Mouse (Mus musculus) midbrain, embryonic 13.5 days (tissue): Measurements from ENCODE around the gene Naaladl2. TPM values are rescaled to one million over a fixed set of nuclear protein-coding genes. Genes with fewer than 3 reads are reported as not detected.
A peak's percentile ranks its signal among the peaks of the same experiment; 100 is the strongest.

Source experiments
- ATAC-seq: fragments of 200-750 bp; cut with Nextera tagmentation; 2 replicates; pipeline ENCODE4 v1.8.0; 2017; ENCODE audit warnings: mild to moderate bottlenecking, moderate TSS enrichment, moderate library complexity
- H3K27ac ChIP-seq: fragments of 300-500 bp; sonication (generic); 2 replicates; pipeline ENCODE4 v1.5.1; 2015; ENCODE audit warnings: inconsistent platforms, mild to moderate bottlenecking, moderate library complexity
- H3K27me3 ChIP-seq: fragments of 300-500 bp; sonication (generic); 2 replicates; pipeline ENCODE4 v1.6.1; 2015; ENCODE audit warnings: mild to moderate bottlenecking, inconsistent platforms
- H3K36me3 ChIP-seq: fragments of 300-500 bp; sonication (generic); 2 replicates; pipeline ENCODE4 v1.6.1; 2015; ENCODE audit warnings: mild to moderate bottlenecking, inconsistent platforms
- H3K4me1 ChIP-seq: fragments of 300-500 bp; sonication (generic); replicated peaks from 2 replicates; pipeline ENCODE4 v1.6.1; 2015; ENCODE audit warnings: inconsistent platforms
- H3K4me2 ChIP-seq: fragments of 300-500 bp; sonication (generic); replicated peaks from 2 replicates; pipeline ENCODE4 v1.6.1; 2015; ENCODE audit warnings: moderate library complexity, mild to moderate bottlenecking, inconsistent platforms
- H3K4me3 ChIP-seq: fragments of 300-500 bp; sonication (generic); replicated peaks from 2 replicates; pipeline ENCODE4 v1.5.1; 2015; ENCODE audit warnings: mild to moderate bottlenecking, inconsistent platforms
- H3K9ac ChIP-seq: fragments of 300-500 bp; sonication (generic); replicated peaks from 2 replicates; pipeline ENCODE4 v1.6.1; 2015; ENCODE audit warnings: mild to moderate bottlenecking, inconsistent platforms
- H3K9me3 ChIP-seq: fragments of 300-500 bp; sonication (generic); 2 replicates; pipeline ENCODE4 v1.6.1; 2016; ENCODE audit warnings: mild to moderate bottlenecking, inconsistent platforms
- WGBS: fragments of 180-500 bp; shearing (Covaris S2); methylation state at CpG from one replicate; pipeline ENCODE4 v1.1.7; 2015; 5-methylcytosine and 5-hydroxymethylcytosine counted together
- polyA plus RNA-seq: library from polyadenylated mRNA; unstranded; fragments of >200 nt; fragmentation: Nextera tagmentation; extraction: Ambion mirVana; gene quantifications from 2 replicates; pipeline ENCODE4 v1.2.1, GENCODE M21; 2015

Gene Naaladl2
- polyA plus RNA-seq, 1 experiment from 2014 or later: 0.42 TPM

DNA sequence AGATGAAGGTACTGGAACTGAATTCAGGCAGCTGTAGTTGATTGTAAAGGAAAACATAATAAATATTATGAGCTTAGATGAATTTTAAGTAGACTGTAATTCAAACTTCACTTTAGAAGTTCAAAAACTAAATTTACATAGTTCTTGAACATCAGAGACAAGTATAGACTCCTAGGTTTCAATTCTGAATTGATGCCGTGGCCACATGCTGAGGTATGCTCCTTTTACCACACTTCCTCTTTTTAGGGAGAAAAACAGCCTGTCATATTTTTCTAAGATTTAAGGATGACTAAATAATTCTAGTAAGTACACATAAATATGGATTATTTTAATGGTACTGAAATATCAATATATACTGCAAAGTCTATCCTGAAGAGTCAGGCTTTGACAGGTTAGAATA lies 1142.3 kb downstream of the Naaladl2 start:
- Histone ChIP-seq H3K9me3 (no peaks in the 10 kb centered on the region), H3K27ac (no peak overlapping the region), H3K36me3 (no peaks in the 10 kb centered on the region), H3K27me3 (no peaks in the 10 kb centered on the region), H3K9ac (no peak overlapping the region), H3K4me3 (no peak overlapping the region), H3K4me2 (no peak overlapping the region), H3K4me1 (no peaks in the 10 kb centered on the region)
- WGBS: 96% methylated on average over 1 of the region's 1 CpGs
- ATAC-seq: no peak

DNA sequence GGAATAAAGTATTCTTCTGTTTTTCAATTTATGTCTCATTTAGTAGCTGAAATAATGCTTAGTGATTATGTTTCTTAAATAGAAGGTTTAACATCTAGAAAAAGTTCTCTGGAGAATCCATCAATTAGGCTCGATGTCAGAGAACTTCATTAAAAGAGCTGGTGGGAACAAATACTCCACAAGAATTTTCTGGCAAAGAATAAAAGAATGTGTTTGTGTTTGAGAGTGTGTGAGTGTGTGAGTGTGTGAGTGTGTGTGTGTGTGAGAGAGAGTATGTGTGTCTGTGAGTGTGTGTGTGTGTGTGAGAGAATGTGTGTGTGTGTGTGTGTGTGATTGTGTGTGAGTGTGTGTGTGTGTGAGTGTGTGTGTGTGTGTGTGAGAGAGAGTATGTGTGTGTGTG lies 1170.3 kb downstream of the Naaladl2 start:
- ATAC-seq: no peak
- H3K36me3 ChIP-seq: no peaks in the 10 kb centered on the region
- no peak overlapping the region for H3K27ac ChIP-seq
- no peaks in the 10 kb centered on the region for H3K4me1 ChIP-seq
- no peaks in the 10 kb centered on the region for H3K27me3 ChIP-seq
- no peaks in the 10 kb centered on the region for H3K9me3 ChIP-seq
- H3K9ac ChIP-seq: no peak overlapping the region
- no peak overlapping the region for H3K4me3 ChIP-seq
- WGBS: 90% methylated on average over 1 of the region's 1 CpGs
- H3K4me2 ChIP-seq: no peak overlapping the region

GRCm38 (mm10) chr3:23972747-23973667 lies 1171.1 kb downstream of the Naaladl2 start:
- Histone ChIP-seq H3K36me3 (no peaks in the 10 kb centered on the region), H3K4me2 (no peak overlapping the region), H3K9me3 (no peaks in the 10 kb centered on the region), H3K4me3 (no peak overlapping the region), H3K27me3 (no peaks in the 10 kb centered on the region), H3K4me1 (no peaks in the 10 kb centered on the region), H3K9ac (no peak overlapping the region), H3K27ac (no peak overlapping the region)
- no peak for ATAC-seq
- WGBS: 88% methylated on average over 4 of the region's 4 CpGs

DNA sequence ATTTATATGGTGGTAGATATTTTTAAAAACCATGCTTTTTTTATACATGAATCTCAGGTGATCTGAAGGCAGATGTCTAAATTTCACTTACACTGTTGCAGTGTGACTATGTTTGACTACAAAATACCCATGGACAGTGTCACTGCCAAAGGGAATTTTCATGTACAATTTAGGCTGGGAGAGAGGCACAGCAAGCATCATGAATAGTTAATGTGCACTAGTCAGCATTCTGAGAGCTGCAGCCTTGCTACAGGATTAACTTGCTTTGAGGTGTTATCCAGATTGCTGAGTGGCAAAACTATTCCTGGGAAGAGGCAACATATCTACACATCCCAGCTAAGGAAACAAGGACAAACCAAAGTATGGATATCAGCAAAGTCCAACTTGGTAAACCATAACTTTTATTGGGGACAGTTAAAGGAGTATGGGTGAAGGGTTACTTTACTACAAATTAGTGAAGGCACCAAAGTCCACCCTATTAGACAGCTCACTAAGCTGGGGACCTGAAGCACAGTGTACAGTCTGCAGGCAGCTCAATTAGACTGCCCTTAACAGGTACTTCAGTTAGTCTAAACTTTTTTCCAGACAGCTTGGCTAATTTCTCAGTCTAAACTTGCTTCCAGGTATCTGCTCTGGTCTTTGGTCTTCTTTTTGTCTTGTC lies 1181.0 kb downstream of the Naaladl2 start:
- Histone ChIP-seq H3K4me1 (no peaks in the 10 kb centered on the region), H3K36me3 (no peaks in the 10 kb centered on the region), H3K4me3 (no peak overlapping the region), H3K9ac (no peak overlapping the region), H3K27ac (no peak overlapping the region), H3K27me3 (no peaks in the 10 kb centered on the region), H3K4me2 (no peak overlapping the region), H3K9me3 (no peaks in the 10 kb centered on the region)
- no peak for ATAC-seq

DNA sequence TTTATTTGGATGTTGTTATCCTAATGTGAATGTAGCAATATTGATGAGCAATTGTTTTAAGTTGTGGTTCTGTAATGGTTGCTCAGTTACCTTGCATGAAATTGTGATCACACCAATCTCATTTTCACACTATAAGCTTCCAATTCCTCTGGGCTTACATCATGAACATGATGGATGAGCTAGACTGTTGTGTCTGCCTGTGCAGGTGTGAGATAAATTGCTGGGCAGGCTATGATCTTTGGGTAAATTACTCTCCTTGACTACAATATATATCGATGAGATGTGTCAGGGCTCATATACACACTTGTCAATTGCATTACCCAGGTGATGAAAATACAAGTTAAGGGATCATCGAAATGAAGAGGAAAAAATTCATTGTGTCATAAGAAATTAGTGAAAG lies 1197.9 kb downstream of the Naaladl2 start:
- 81% methylated on average over 2 of the region's 2 CpGs for WGBS
- H3K4me1 ChIP-seq: no peaks in the 10 kb centered on the region
- H3K4me3 ChIP-seq: no peak overlapping the region
- no peaks in the 10 kb centered on the region for H3K27me3 ChIP-seq
- H3K27ac ChIP-seq: no peak overlapping the region
- H3K9ac ChIP-seq: no peak overlapping the region
- H3K4me2 ChIP-seq: no peak overlapping the region
- no peaks in the 10 kb centered on the region for H3K36me3 ChIP-seq
- ATAC-seq: no peak
- no peaks in the 10 kb centered on the region for H3K9me3 ChIP-seq

GRCm38 (mm10) chr3:23937299-23937698 lies 1206.8 kb downstream of the Naaladl2 start:
- H3K9ac ChIP-seq: no peak overlapping the region
- H3K27ac ChIP-seq: no peak overlapping the region
- no peaks in the 10 kb centered on the region for H3K27me3 ChIP-seq
- ATAC-seq: peak; percentile 37; the same call in 1 of the 2 replicates
- no peak overlapping the region for H3K4me2 ChIP-seq
- H3K4me3 ChIP-seq: no peak overlapping the region
- H3K36me3 ChIP-seq: no peaks in the 10 kb centered on the region
- WGBS: 45% methylated on average over 5 of the region's 5 CpGs
- no peaks in the 10 kb centered on the region for H3K4me1 ChIP-seq
- no peaks in the 10 kb centered on the region for H3K9me3 ChIP-seq

- ATAC-seq: no peak
- H3K27me3 ChIP-seq: no peaks in the 10 kb centered on the region
- WGBS: 88% methylated on average over 4 of the region's 4 CpGs
- H3K4me3 ChIP-seq: no peak overlapping the region
- no peaks in the 10 kb centered on the region for H3K9me3 ChIP-seq
- no peak overlapping the region for H3K9ac ChIP-seq
- no peaks in the 10 kb centered on the region for H3K4me1 ChIP-seq
- H3K36me3 ChIP-seq: no peaks in the 10 kb centered on the region
- no peak overlapping the region for H3K4me2 ChIP-seq
- no peak overlapping the region for H3K27ac ChIP-seq
Measured at GRCm38 (mm10) chr3:23928097-23928496, 1216.0 kb downstream of the Naaladl2 start.

DNA sequence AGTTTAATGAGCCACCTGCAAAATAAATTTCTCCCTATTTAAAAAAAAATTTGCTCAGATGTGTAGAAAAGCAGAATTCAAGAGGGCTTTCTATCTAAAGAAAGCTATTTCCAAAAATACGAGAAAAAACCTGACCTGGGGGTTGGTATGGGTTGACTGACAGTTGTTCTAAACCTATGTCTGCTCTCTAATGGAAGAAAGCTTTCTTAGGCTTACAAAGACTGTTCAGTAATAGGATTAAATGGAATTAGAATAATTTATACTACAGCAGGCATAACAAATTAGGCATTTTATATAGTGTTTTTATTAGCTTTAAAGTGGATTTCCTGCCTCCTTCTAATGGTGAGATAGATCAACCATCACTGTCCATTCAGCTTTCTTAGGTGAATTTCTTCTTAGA lies 1236.4 kb downstream of the Naaladl2 start:
- no peak overlapping the region for H3K27ac ChIP-seq
- no peak overlapping the region for H3K9ac ChIP-seq
- H3K27me3 ChIP-seq: no peaks in the 10 kb centered on the region
- 36% methylated on average over 1 of the region's 1 CpGs for WGBS
- no peaks in the 10 kb centered on the region for H3K36me3 ChIP-seq
- H3K4me3 ChIP-seq: no peak overlapping the region
- no peaks in the 10 kb centered on the region for H3K9me3 ChIP-seq
- H3K4me2 ChIP-seq: no peak overlapping the region
- no peak for ATAC-seq
- no peaks in the 10 kb centered on the region for H3K4me1 ChIP-seq

GRCm38 (mm10) chr3:23865688-23866087 lies 1278.4 kb downstream of the Naaladl2 start:
- no peak overlapping the region for H3K27ac ChIP-seq
- H3K9ac ChIP-seq: no peak overlapping the region
- H3K4me2 ChIP-seq: no peak overlapping the region
- 90% methylated on average over 1 of the region's 1 CpGs for WGBS
- H3K4me3 ChIP-seq: no peak overlapping the region
- ATAC-seq: no peak
- H3K9me3 ChIP-seq: no peaks in the 10 kb centered on the region
- no peaks in the 10 kb centered on the region for H3K4me1 ChIP-seq
- no peaks in the 10 kb centered on the region for H3K36me3 ChIP-seq
- no peaks in the 10 kb centered on the region for H3K27me3 ChIP-seq

- H3K27me3 ChIP-seq: no peaks in the 10 kb centered on the region
- H3K4me1 ChIP-seq: no peaks in the 10 kb centered on the region
- ATAC-seq: no peak
- no peak overlapping the region for H3K4me3 ChIP-seq
- 62% methylated on average over 1 of the region's 1 CpGs for WGBS
- H3K9me3 ChIP-seq: no peaks in the 10 kb centered on the region
- H3K4me2 ChIP-seq: no peak overlapping the region
- H3K36me3 ChIP-seq: no peaks in the 10 kb centered on the region
- no peak overlapping the region for H3K9ac ChIP-seq
- no peak overlapping the region for H3K27ac ChIP-seq
Measured at GRCm38 (mm10) chr3:23857275-23857674, 1286.8 kb downstream of the Naaladl2 start.

DNA sequence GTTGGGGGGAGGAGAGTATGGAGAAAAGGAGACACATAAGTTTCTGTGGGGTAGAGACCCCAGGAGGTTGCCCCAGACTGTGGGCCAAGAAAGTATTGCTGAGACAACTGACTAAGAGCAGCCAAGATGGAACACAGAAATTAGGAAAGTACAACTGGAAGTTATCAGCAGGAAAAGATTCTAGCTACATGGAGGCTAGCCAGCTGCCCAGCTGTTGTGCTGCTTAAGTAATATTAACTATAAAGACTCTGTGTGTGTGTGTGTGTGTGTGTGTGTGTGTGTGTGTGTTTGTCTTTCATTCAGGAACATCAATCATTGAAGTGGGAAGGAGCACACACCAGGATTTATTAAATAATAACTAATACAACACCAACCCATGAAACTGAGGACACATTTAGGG lies 1326.5 kb downstream of the Naaladl2 start:
- Histone ChIP-seq H3K9ac (no peak overlapping the region), H3K27me3 (no peaks in the 10 kb centered on the region), H3K4me3 (no peak overlapping the region), H3K36me3 (no peaks in the 10 kb centered on the region), H3K27ac (no peak overlapping the region), H3K9me3 (no peaks in the 10 kb centered on the region), H3K4me2 (no peak overlapping the region), H3K4me1 (no peaks in the 10 kb centered on the region)
- no peak for ATAC-seq

DNA sequence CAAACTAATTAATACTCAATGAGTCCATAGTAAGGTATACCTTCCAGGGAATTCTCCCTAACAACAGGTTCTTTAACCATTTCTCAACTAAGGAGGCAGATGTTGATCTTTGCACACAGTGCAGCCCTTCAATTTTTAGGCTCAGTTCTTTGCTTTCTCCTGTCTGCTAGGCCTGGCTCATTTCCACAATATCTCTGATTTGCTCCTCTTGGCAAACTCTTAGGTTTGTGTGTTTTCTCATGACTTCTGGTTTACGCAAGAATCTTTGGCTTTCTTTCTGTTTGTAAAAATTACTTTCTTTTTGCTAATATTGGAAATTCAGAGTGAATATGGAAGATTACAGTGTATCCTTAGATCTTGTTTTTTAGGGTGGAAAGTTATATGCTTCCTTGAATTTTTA lies 1385.3 kb downstream of the Naaladl2 start:
- no peak overlapping the region for H3K9ac ChIP-seq
- H3K9me3 ChIP-seq: no peaks in the 10 kb centered on the region
- WGBS: 98% methylated on average over 1 of the region's 1 CpGs
- no peaks in the 10 kb centered on the region for H3K4me1 ChIP-seq
- no peaks in the 10 kb centered on the region for H3K27me3 ChIP-seq
- H3K4me3 ChIP-seq: no peak overlapping the region
- H3K36me3 ChIP-seq: no peaks in the 10 kb centered on the region
- no peak for ATAC-seq
- H3K27ac ChIP-seq: no peak overlapping the region
- H3K4me2 ChIP-seq: no peak overlapping the region
